Mouse (Mus musculus): Measurements from ENCODE around the gene Sbpl. TPM values are rescaled to one million over a fixed set of nuclear protein-coding genes. Genes with fewer than 3 reads are reported as not detected.

Sbpl gene
- polyA plus RNA-seq (2015; fragmentation: Nextera tagmentation; extraction: Ambion mirVana) = not detected in 2 replicates

- no peaks in the 10 kb centered on the region for H3K36me3 ChIP-seq (ENCODE audit: control insufficient read depth, insufficient read depth, low read length)
- no peak within 1 kb of the TSS for H3K9ac ChIP-seq (ENCODE audit: low read length)
- ATAC-seq (ENCODE audit: insufficient read depth, low FRiP score) = no peak
- H3K27me3 ChIP-seq (ENCODE audit: control insufficient read depth, insufficient read depth, low read length) = no peaks in the 10 kb centered on the region
- H3K9me3 ChIP-seq (replicated peaks; ENCODE audit: control insufficient read depth, low read length) = no peaks in the 10 kb centered on the region
- no peak within 1 kb of the TSS for H3K27ac ChIP-seq (ENCODE audit: low read length)
- WGBS = 74% methylated on average over 5 of the region's 5 CpGs
- no peak within 1 kb of the TSS for H3K4me2 ChIP-seq (ENCODE audit: low read depth, low read length)
- H3K4me1 ChIP-seq (ENCODE audit: control insufficient read depth, insufficient read depth, low read length) = 0 out of 2 replicates have a peak, but pooled peaks cover 6% of the 10 kb centered on the region
- no peak within 1 kb of the TSS for H3K4me3 ChIP-seq (replicated peaks; ENCODE audit: low read length)
Observed at GRCm38 (mm10) chr17:23955174-23955573, at the start of gene Sbpl. TSS of gene Sbpl (minus strand) at chr17:23955274.

- no peak overlapping the region for H3K4me3 ChIP-seq (replicated peaks; ENCODE audit: low read length)
- H3K9me3 ChIP-seq (replicated peaks; ENCODE audit: control insufficient read depth, low read length) = no peaks in the 10 kb centered on the region
- H3K4me2 ChIP-seq (ENCODE audit: low read depth, low read length) = no peak overlapping the region
- H3K36me3 ChIP-seq (ENCODE audit: control insufficient read depth, insufficient read depth, low read length) = no peaks in the 10 kb centered on the region
- H3K9ac ChIP-seq (ENCODE audit: low read length) = no peak overlapping the region
- H3K27me3 ChIP-seq (ENCODE audit: control insufficient read depth, insufficient read depth, low read length) = no peaks in the 10 kb centered on the region
- ATAC-seq (ENCODE audit: insufficient read depth, low FRiP score) = no peak
- no peaks in the 10 kb centered on the region for H3K4me1 ChIP-seq (ENCODE audit: control insufficient read depth, insufficient read depth, low read length)
- 90% methylated on average over 14 of the region's 14 CpGs for WGBS
- H3K27ac ChIP-seq (ENCODE audit: low read length) = no peak overlapping the region
Observed at GRCm38 (mm10) chr17:24004071-24004665, 49.1 kb upstream of the Sbpl start.

GRCm38 (mm10) chr17:24000404-24000803, 45.3 kb upstream of the Sbpl start:
- 25% methylated on average over 5 of the region's 5 CpGs for WGBS
- no peak overlapping the region for H3K9ac ChIP-seq (ENCODE audit: low read length)
- H3K27ac ChIP-seq (ENCODE audit: low read length) = no peak overlapping the region
- H3K4me2 ChIP-seq (ENCODE audit: low read depth, low read length) = no peak overlapping the region
- ATAC-seq (ENCODE audit: insufficient read depth, low FRiP score) = no peak
- H3K27me3 ChIP-seq (ENCODE audit: control insufficient read depth, insufficient read depth, low read length) = no peaks in the 10 kb centered on the region
- 0 out of 2 replicates have a peak, but pooled peaks cover 5% of the 10 kb centered on the region for H3K4me1 ChIP-seq (ENCODE audit: control insufficient read depth, insufficient read depth, low read length)
- H3K4me3 ChIP-seq (replicated peaks; ENCODE audit: low read length) = no peak overlapping the region
- H3K36me3 ChIP-seq (ENCODE audit: control insufficient read depth, insufficient read depth, low read length) = no peaks in the 10 kb centered on the region
- no peaks in the 10 kb centered on the region for H3K9me3 ChIP-seq (replicated peaks; ENCODE audit: control insufficient read depth, low read length)

GRCm38 (mm10) chr17:23998383-23998782, 43.3 kb upstream of the Sbpl start:
- WGBS = 53% methylated on average over 6 of the region's 6 CpGs
- peaks cover 12% of the 10 kb centered on the region; the same call in 1 of the 2 replicates for H3K4me1 ChIP-seq (ENCODE audit: control insufficient read depth, insufficient read depth, low read length)
- H3K9me3 ChIP-seq (replicated peaks; ENCODE audit: control insufficient read depth, low read length) = no peaks in the 10 kb centered on the region
- 0 out of 2 replicates have a peak overlapping the region, but pooled peaks have one; percentile 13 for H3K9ac ChIP-seq (ENCODE audit: low read length)
- no peaks in the 10 kb centered on the region for H3K27me3 ChIP-seq (ENCODE audit: control insufficient read depth, insufficient read depth, low read length)
- no peak for ATAC-seq (ENCODE audit: insufficient read depth, low FRiP score)
- H3K27ac ChIP-seq (ENCODE audit: low read length) = peak overlapping the region; percentile 43
- H3K4me3 ChIP-seq (replicated peaks; ENCODE audit: low read length) = no peak overlapping the region
- no peaks in the 10 kb centered on the region for H3K36me3 ChIP-seq (ENCODE audit: control insufficient read depth, insufficient read depth, low read length)
- no peak overlapping the region for H3K4me2 ChIP-seq (ENCODE audit: low read depth, low read length)

GRCm38 (mm10) chr17:23997901-23998300, 42.8 kb upstream of the Sbpl start, which contains the start of gene Prss22:
TSS of gene Prss22 (minus strand) at chr17:23998100.
- peak within 1 kb of the TSS; percentile 43 for H3K27ac ChIP-seq (ENCODE audit: low read length)
- WGBS = 45% methylated on average over 2 of the region's 2 CpGs
- H3K4me3 ChIP-seq (replicated peaks; ENCODE audit: low read length) = 0 out of 2 replicates have a peak within 1 kb of the TSS, but pooled peaks have one; percentile 18
- 0 out of 2 replicates have a peak within 1 kb of the TSS, but pooled peaks have one; percentile 13 for H3K9ac ChIP-seq (ENCODE audit: low read length)
- ATAC-seq (ENCODE audit: insufficient read depth, low FRiP score) = peak; percentile 59
- no peak within 1 kb of the TSS for H3K4me2 ChIP-seq (ENCODE audit: low read depth, low read length)
- H3K9me3 ChIP-seq (replicated peaks; ENCODE audit: control insufficient read depth, low read length) = no peaks in the 10 kb centered on the region
- peaks cover 16% of the 10 kb centered on the region; the same call in 1 of the 2 replicates for H3K4me1 ChIP-seq (ENCODE audit: control insufficient read depth, insufficient read depth, low read length)
- no peaks in the 10 kb centered on the region for H3K27me3 ChIP-seq (ENCODE audit: control insufficient read depth, insufficient read depth, low read length)
- no peaks in the 10 kb centered on the region for H3K36me3 ChIP-seq (ENCODE audit: control insufficient read depth, insufficient read depth, low read length)

- 38% methylated on average over 1 of the region's 1 CpGs for WGBS
- ATAC-seq (ENCODE audit: insufficient read depth, low FRiP score) = no peak
- Histone ChIP-seq H3K4me2 (ENCODE audit: low read depth, low read length) (no peak overlapping the region), H3K9ac (ENCODE audit: low read length) (no peak overlapping the region), H3K4me1 (ENCODE audit: control insufficient read depth, insufficient read depth, low read length) (peaks cover 16% of the 10 kb centered on the region; the same call in 1 of the 2 replicates), H3K27me3 (ENCODE audit: control insufficient read depth, insufficient read depth, low read length) (no peaks in the 10 kb centered on the region), H3K36me3 (ENCODE audit: control insufficient read depth, insufficient read depth, low read length) (no peaks in the 10 kb centered on the region), H3K9me3 (replicated peaks; ENCODE audit: control insufficient read depth, low read length) (no peaks in the 10 kb centered on the region), H3K27ac (ENCODE audit: low read length) (peak overlapping the region; percentile 32; the same call in 1 of the 2 replicates), H3K4me3 (replicated peaks; ENCODE audit: low read length) (no peak overlapping the region)
Observed at GRCm38 (mm10) chr17:23995421-23995820, 40.3 kb upstream of the Sbpl start.

GRCm38 (mm10) chr17:23994667-23995066, 39.6 kb upstream of the Sbpl start:
- Histone ChIP-seq H3K4me1 (ENCODE audit: control insufficient read depth, insufficient read depth, low read length) (peaks cover 16% of the 10 kb centered on the region; the same call in 1 of the 2 replicates), H3K27ac (ENCODE audit: low read length) (peak overlapping the region; percentile 32), H3K4me3 (replicated peaks; ENCODE audit: low read length) (no peak overlapping the region), H3K9me3 (replicated peaks; ENCODE audit: control insufficient read depth, low read length) (no peaks in the 10 kb centered on the region), H3K27me3 (ENCODE audit: control insufficient read depth, insufficient read depth, low read length) (no peaks in the 10 kb centered on the region), H3K4me2 (ENCODE audit: low read depth, low read length) (no peak overlapping the region), H3K36me3 (ENCODE audit: control insufficient read depth, insufficient read depth, low read length) (no peaks in the 10 kb centered on the region), H3K9ac (ENCODE audit: low read length) (no peak overlapping the region)
- WGBS = 65% methylated on average over 7 of the region's 7 CpGs
- ATAC-seq (ENCODE audit: insufficient read depth, low FRiP score) = no peak

- 0 out of 2 replicates have a peak overlapping the region, but pooled peaks have one; percentile 28 for H3K27ac ChIP-seq (ENCODE audit: low read length)
- peak overlapping the region; percentile 64 for H3K9ac ChIP-seq (ENCODE audit: low read length)
- WGBS = 9% methylated on average over 31 of the region's 31 CpGs
- H3K4me1 ChIP-seq (ENCODE audit: control insufficient read depth, insufficient read depth, low read length) = peaks cover 16% of the 10 kb centered on the region; the same call in 1 of the 2 replicates
- H3K27me3 ChIP-seq (ENCODE audit: control insufficient read depth, insufficient read depth, low read length) = no peaks in the 10 kb centered on the region
- H3K4me3 ChIP-seq (replicated peaks; ENCODE audit: low read length) = peak overlapping the region; percentile 34
- no peaks in the 10 kb centered on the region for H3K36me3 ChIP-seq (ENCODE audit: control insufficient read depth, insufficient read depth, low read length)
- peak overlapping the region; percentile 57 for H3K4me2 ChIP-seq (ENCODE audit: low read depth, low read length)
- no peaks in the 10 kb centered on the region for H3K9me3 ChIP-seq (replicated peaks; ENCODE audit: control insufficient read depth, low read length)
- ATAC-seq (ENCODE audit: insufficient read depth, low FRiP score) = peak; percentile 69
Observed at GRCm38 (mm10) chr17:23993559-23994428, 38.7 kb upstream of the Sbpl start.

All from stomach, embryonic 16.5 days (tissue).